Mouse (Mus musculus) MEL (cell line): ENCODE results near the gene Lhfpl3. TPM values are rescaled to one million over a fixed set of nuclear protein-coding genes. Genes with fewer than 3 reads are reported as not detected.

ENCODE experiments used
- DNase-seq: peaks from one replicate; pipeline ENCODE4 v3.0.0; 2011; ENCODE audit warnings: low read depth, low spot score
- H3K27ac ChIP-seq: 2 replicates; pipeline ENCODE4 v1.5.1; 2012; ENCODE audit warnings: low read depth, mild to moderate bottlenecking, control low read depth, low read length, moderate library complexity; ENCODE audit not compliant: control insufficient read depth
- H3K27me3 ChIP-seq, 2 experiments: fragments of 150-350 bp in 1 of 2; sonication (generic) in 1 of 2; 2 replicates each; pipeline ENCODE4 v1.6.1; 2012; ENCODE audit warnings: low read length in 2 of 2, mild to moderate bottlenecking in 2 of 2, improper control_type of control experiment in 1 of 2, moderate library complexity in 1 of 2; ENCODE audit not compliant: insufficient read depth in 2 of 2, control insufficient read depth in 1 of 2
- H3K36me3 ChIP-seq, 2 experiments: 2 replicates each; pipeline ENCODE4 v1.6.1; 2012 to 2014; ENCODE audit warnings: low read length in 2 of 2, improper control_type of control experiment in 1 of 2, inconsistent platforms in 1 of 2, mild to moderate bottlenecking in 1 of 2; ENCODE audit not compliant: insufficient read depth in 2 of 2, control insufficient read depth in 1 of 2
- H3K4me1 ChIP-seq, 2 experiments: fragments of 150-350 bp in 1 of 2; sonication (generic) in 1 of 2; 2 replicates each; pipeline ENCODE4 v1.6.1; 2012; ENCODE audit warnings: low read length in 2 of 2, improper control_type of control experiment in 1 of 2, mild to moderate bottlenecking in 1 of 2; ENCODE audit not compliant: insufficient read depth in 2 of 2, control insufficient read depth in 1 of 2
- H3K4me3 ChIP-seq, 2 experiments: fragments of 150-350 bp in 1 of 2; sonication (generic) in 1 of 2; 2 replicates each; pipeline ENCODE4 v1.5.1; 2012; ENCODE audit warnings: low read depth in 2 of 2, low read length in 2 of 2, mild to moderate bottlenecking in 2 of 2, moderate library complexity in 2 of 2, control low read depth in 1 of 2, improper control_type of control experiment in 1 of 2; ENCODE audit not compliant: control insufficient read depth in 1 of 2, insufficient read depth in 1 of 2
- H3K79me2 ChIP-seq: 2 replicates; pipeline ENCODE4 v1.6.1; 2012; ENCODE audit warnings: mild to moderate bottlenecking, low read length, moderate library complexity; ENCODE audit not compliant: control insufficient read depth, poor library complexity, insufficient read depth
- H3K9ac ChIP-seq: 2 replicates; pipeline ENCODE4 v1.6.1; 2012; ENCODE audit warnings: low read depth, mild to moderate bottlenecking, control low read depth, low read length, moderate library complexity; ENCODE audit not compliant: control insufficient read depth, poor library complexity, severe bottlenecking
- H3K9me3 ChIP-seq: fragments of 150-350 bp; sonication (generic); replicated peaks from 2 replicates; pipeline ENCODE4 v1.6.1; 2012; ENCODE audit warnings: mild to moderate bottlenecking, low read length, improper control_type of control experiment, moderate library complexity; ENCODE audit not compliant: insufficient read depth
- BHLHE40 ChIP-seq: IDR thresholded peaks from 2 replicates; pipeline ENCODE4 v1.6.1; 2012; ENCODE audit warnings: low read depth, mild to moderate bottlenecking, inconsistent platforms, low read length, improper control_type of control experiment, borderline replicate concordance
- CHD2 ChIP-seq: IDR thresholded peaks from 2 replicates; pipeline ENCODE4 v1.6.1; 2011; ENCODE audit warnings: low read length, improper control_type of control experiment
- CTCF ChIP-seq, 3 experiments: IDR thresholded peaks in 2 of 3; conservative IDR thresholded peaks in 1 of 3; 2 replicates each; pipeline ENCODE4 v1.5.1; 2011 to 2012; ENCODE audit warnings: low read length in 3 of 3, low read depth in 2 of 3, mild to moderate bottlenecking in 2 of 3, improper control_type of control experiment in 1 of 3, inconsistent platforms in 1 of 3, mixed read lengths in 1 of 3, moderate library complexity in 1 of 3; ENCODE audit not compliant: control insufficient read depth in 1 of 3, insufficient read depth in 1 of 3, poor library complexity in 1 of 3, severe bottlenecking in 1 of 3
- E2F4 ChIP-seq: IDR thresholded peaks from 2 replicates; pipeline ENCODE4 v1.6.1; 2011; ENCODE audit warnings: low read depth, low read length, improper control_type of control experiment, borderline replicate concordance
- ETS1 ChIP-seq: IDR thresholded peaks from 2 replicates; pipeline ENCODE4 v1.6.1; 2012; ENCODE audit warnings: low read depth, mild to moderate bottlenecking, inconsistent platforms, low read length, improper control_type of control experiment, moderate library complexity
- GATA1 ChIP-seq: IDR thresholded peaks from 2 replicates; pipeline ENCODE4 v1.6.1; 2011; ENCODE audit warnings: low read depth, low read length, improper control_type of control experiment
- MAX ChIP-seq: IDR thresholded peaks from 2 replicates; pipeline ENCODE4 v1.6.1; 2011; ENCODE audit warnings: low read length, improper control_type of control experiment
- MEF2A ChIP-seq: IDR thresholded peaks from 2 replicates; pipeline ENCODE4 v1.6.1; 2014; ENCODE audit warnings: low read depth, mild to moderate bottlenecking, inconsistent platforms, low read length, improper control_type of control experiment; ENCODE audit not compliant: poor library complexity, insufficient replicate concordance, severe bottlenecking; ENCODE audit errors: extremely low read depth
- MXI1 ChIP-seq: IDR thresholded peaks from 2 replicates; pipeline ENCODE4 v1.6.1; 2011; ENCODE audit warnings: mild to moderate bottlenecking, low read depth, low read length, improper control_type of control experiment
- MYB ChIP-seq: IDR thresholded peaks from 2 replicates; pipeline ENCODE4 v1.6.1; 2011; ENCODE audit warnings: mild to moderate bottlenecking, low read depth, low read length, improper control_type of control experiment
- MYC ChIP-seq: IDR thresholded peaks from 2 replicates; pipeline ENCODE4 v1.6.1; 2011; ENCODE audit warnings: low read depth, mild to moderate bottlenecking, low read length, improper control_type of control experiment, moderate library complexity
- NELFE ChIP-seq: IDR thresholded peaks from 2 replicates; pipeline ENCODE4 v1.6.1; 2011; ENCODE audit warnings: low read depth, low read length, improper control_type of control experiment
- NRF1 ChIP-seq: IDR thresholded peaks from 2 replicates; pipeline ENCODE4 v1.6.1; 2014; ENCODE audit warnings: low read depth, mild to moderate bottlenecking, inconsistent platforms, low read length, improper control_type of control experiment, moderate library complexity; ENCODE audit not compliant: poor library complexity, insufficient read depth, severe bottlenecking
- POLR2AphosphoS2 ChIP-seq: IDR thresholded peaks from 2 replicates; pipeline ENCODE4 v1.6.1; 2011; ENCODE audit warnings: low read length, improper control_type of control experiment
- POLR2AphosphoS5 ChIP-seq: IDR thresholded peaks from 2 replicates; pipeline ENCODE4 v1.6.1; 2012; ENCODE audit warnings: low read depth, borderline replicate concordance, mild to moderate bottlenecking, inconsistent platforms, low read length, moderate library complexity, mixed read lengths
- RAD21 ChIP-seq: IDR thresholded peaks from 2 replicates; pipeline ENCODE4 v1.6.1; 2011; ENCODE audit warnings: mild to moderate bottlenecking, low read depth, low read length, improper control_type of control experiment
- RCOR1 ChIP-seq: IDR thresholded peaks from 2 replicates; pipeline ENCODE4 v1.6.1; 2012; ENCODE audit warnings: low read depth, mild to moderate bottlenecking, inconsistent platforms, low read length, improper control_type of control experiment
- SIN3A ChIP-seq: IDR thresholded peaks from 2 replicates; pipeline ENCODE4 v1.6.1; 2012; ENCODE audit warnings: low read length, improper control_type of control experiment, inconsistent platforms
- SMC3 ChIP-seq: IDR thresholded peaks from 2 replicates; pipeline ENCODE4 v1.6.1; 2011; ENCODE audit warnings: low read depth, low read length, improper control_type of control experiment
- TAL1 ChIP-seq: IDR thresholded peaks from 2 replicates; pipeline ENCODE4 v1.6.1; 2012; ENCODE audit warnings: mild to moderate bottlenecking, inconsistent platforms, low read length, moderate library complexity, mixed read lengths
- TBP ChIP-seq: IDR thresholded peaks from 2 replicates; pipeline ENCODE4 v1.8.0; 2011; ENCODE audit warnings: low read depth, low read length, improper control_type of control experiment
- TCF12 ChIP-seq: IDR thresholded peaks from 2 replicates; pipeline ENCODE4 v1.6.1; 2014; ENCODE audit warnings: low read depth, mild to moderate bottlenecking, inconsistent platforms, low read length, improper control_type of control experiment, moderate library complexity
- ZC3H11A ChIP-seq: IDR thresholded peaks from 2 replicates; pipeline ENCODE4 v1.6.1; 2012; ENCODE audit warnings: low read depth, mild to moderate bottlenecking, inconsistent platforms, low read length, improper control_type of control experiment
- ZKSCAN1 ChIP-seq: IDR thresholded peaks from 2 replicates; pipeline ENCODE4 v1.6.1; 2012; ENCODE audit warnings: low read depth, mild to moderate bottlenecking, inconsistent platforms, low read length, improper control_type of control experiment, moderate library complexity
- ZNF384 ChIP-seq: IDR thresholded peaks from 2 replicates; pipeline ENCODE4 v1.6.1; 2012; ENCODE audit warnings: low read depth, mild to moderate bottlenecking, inconsistent platforms, low read length, improper control_type of control experiment
- polyA plus RNA-seq, 2 experiments: library from polyadenylated mRNA; stranded (reverse) in 1 of 2; unstranded in 1 of 2; fragments of >175 nt in 1 of 2; fragments of >200 nt in 1 of 2; gene quantifications; 2 replicates each; pipeline versions ENCODE4 v1.2.1 to v1.2.4; 2012; ENCODE audit warnings: low replicate concordance in 2 of 2, low read depth in 1 of 2; ENCODE audit not compliant: insufficient read length in 2 of 2, insufficient read depth in 1 of 2, missing spikeins in 1 of 2
- total RNA-seq: library from RNA; depleted of rRNA; stranded (reverse); fragments of 300-350 nt; gene quantifications from 2 replicates; pipeline ENCODE4 v1.2.3, GENCODE M21; 2012

Lhfpl3 gene
- total and polyA plus RNA-seq, 3 experiments = not detected

GRCm38 (mm10) chr5:23273309-23273708 lies 527.5 kb downstream of the Lhfpl3 start:
- H3K27me3 ChIP-seq = peaks cover 7 to 8% of the 10 kb centered on the region in 2 experiments
- no peak overlapping the region for H3K27ac ChIP-seq
- H3K36me3 ChIP-seq = no peaks in the 10 kb centered on the region
- no peaks in the 10 kb centered on the region for H3K79me2 ChIP-seq
- no peak for DNase-seq
- H3K4me1 ChIP-seq = no peaks in the 10 kb centered on the region
- no peak overlapping the region for H3K4me3 ChIP-seq
- no peak overlapping the region for H3K9ac ChIP-seq
- no peak for TF ChIP-seq POLR2AphosphoS2
- no peak for TF ChIP-seq ZNF384
- no peak for TF ChIP-seq RAD21
- no peak for TF ChIP-seq ETS1
- no peak for TF ChIP-seq RCOR1
- no peak for TF ChIP-seq MXI1
- no peak for TF ChIP-seq TCF12
- TF ChIP-seq MYB = no peak
- TF ChIP-seq NELFE = no peak
- TF ChIP-seq TBP = no peak
- TF ChIP-seq CTCF (IDR thresholded peaks at IDR 0.05 in 2 of 3, conservative IDR thresholded peaks at IDR 0.05 in 1 of 3; ENCODE audit: control insufficient read depth in 1 of 3, insufficient read depth in 1 of 3, low read depth in 2 of 3, low read length in 3 of 3, poor library complexity in 1 of 3, severe bottlenecking in 1 of 3) = no peak
- TF ChIP-seq MEF2A = no peak
- no peaks in the 10 kb centered on the region for H3K9me3 ChIP-seq

- no peaks in the 10 kb centered on the region for H3K79me2 ChIP-seq
- DNase-seq = no peak
- TF ChIP-seq NRF1 = no peak
- TF ChIP-seq CTCF (IDR thresholded peaks at IDR 0.05 in 2 of 3, conservative IDR thresholded peaks at IDR 0.05 in 1 of 3; ENCODE audit: control insufficient read depth in 1 of 3, insufficient read depth in 1 of 3, low read depth in 2 of 3, low read length in 3 of 3, poor library complexity in 1 of 3, severe bottlenecking in 1 of 3) = no peak
- H3K27ac ChIP-seq = no peak overlapping the region
- peaks cover 6 to 7% of the 10 kb centered on the region in 2 experiments for H3K27me3 ChIP-seq
- no peak overlapping the region for H3K9ac ChIP-seq
- no peaks in the 10 kb centered on the region for H3K36me3 ChIP-seq
- H3K9me3 ChIP-seq = no peaks in the 10 kb centered on the region
- H3K4me3 ChIP-seq = no peak overlapping the region
- no peaks in the 10 kb centered on the region for H3K4me1 ChIP-seq
These were observed 533.5 kb downstream of the Lhfpl3 start for GRCm38 (mm10) chr5:23279364-23279763.

GRCm38 (mm10) chr5:23284884-23285283 lies 539.0 kb downstream of the Lhfpl3 start:
- Histone ChIP-seq H3K4me3 (no peak overlapping the region), H3K4me1 (no peaks in the 10 kb centered on the region), H3K79me2 (no peaks in the 10 kb centered on the region), H3K9ac (no peak overlapping the region), H3K27ac (no peak overlapping the region), H3K27me3 (peaks cover 0 to 2% of the 10 kb centered on the region in 2 experiments; a peak in 1 of 4 replicates), H3K36me3 (no peaks in the 10 kb centered on the region), H3K9me3 (no peaks in the 10 kb centered on the region)
- TF ChIP-seq CTCF (IDR thresholded peaks at IDR 0.05 in 2 of 3, conservative IDR thresholded peaks at IDR 0.05 in 1 of 3; ENCODE audit: control insufficient read depth in 1 of 3, insufficient read depth in 1 of 3, low read depth in 2 of 3, low read length in 3 of 3, poor library complexity in 1 of 3, severe bottlenecking in 1 of 3) (peak; percentile 19 to 77 (median 52); a peak in 5 of 6 replicates), ZKSCAN1 (no peak), CHD2 (no peak), SMC3 (peak; percentile 66), ZNF384 (no peak), ZC3H11A (peak; percentile 50; the same call in 1 of the 2 replicates), MYC (0 out of 2 replicates have a peak, but pooled peaks have one; percentile 23), MAX (no peak), TCF12 (no peak), RCOR1 (no peak), RAD21 (peak; percentile 79), TAL1 (no peak), SIN3A (no peak), NRF1 (no peak), E2F4 (no peak), ETS1 (no peak), BHLHE40 (no peak), GATA1 (no peak), POLR2AphosphoS5 (no peak)
- peak; percentile 72 for DNase-seq
